Mouse (Mus musculus): ENCODE measurements at regions not wholly inside any gene's neighbourhood (a gene's known extent, or its start where the extent isn't known, plus 50 kb on each side); places are given as distances from the start of the nearest gene placed in this dataset.

GRCm38 (mm10) chr13:64594376-64594775, 96.8 kb upstream of the Fam240b start:
- DNase-seq: no peak

DNA sequence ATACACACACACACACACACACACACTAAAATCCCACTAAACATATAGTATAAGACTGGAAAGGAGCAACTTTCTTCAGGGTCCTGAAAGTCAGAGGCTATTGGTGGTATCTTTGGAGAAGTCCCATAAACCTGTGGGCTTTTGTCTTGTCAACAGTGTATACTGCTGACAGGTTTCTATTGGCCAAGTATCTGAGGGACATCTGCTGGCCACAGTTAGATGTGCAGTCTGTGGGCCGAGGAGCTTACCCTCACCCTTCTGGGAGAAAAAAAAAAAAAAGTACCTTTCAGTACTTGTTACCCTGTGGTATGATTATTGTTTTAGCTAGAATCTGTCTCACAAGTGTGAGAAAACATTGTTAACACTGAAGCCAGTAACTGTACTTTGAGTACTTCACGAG, 76.1 kb upstream of the Fam240b start:
- peak; percentile 12 for DNase-seq

GRCm38 (mm10) chr13:64568876-64569275, 71.3 kb upstream of the Fam240b start:
- DNase-seq: no peak

DNA sequence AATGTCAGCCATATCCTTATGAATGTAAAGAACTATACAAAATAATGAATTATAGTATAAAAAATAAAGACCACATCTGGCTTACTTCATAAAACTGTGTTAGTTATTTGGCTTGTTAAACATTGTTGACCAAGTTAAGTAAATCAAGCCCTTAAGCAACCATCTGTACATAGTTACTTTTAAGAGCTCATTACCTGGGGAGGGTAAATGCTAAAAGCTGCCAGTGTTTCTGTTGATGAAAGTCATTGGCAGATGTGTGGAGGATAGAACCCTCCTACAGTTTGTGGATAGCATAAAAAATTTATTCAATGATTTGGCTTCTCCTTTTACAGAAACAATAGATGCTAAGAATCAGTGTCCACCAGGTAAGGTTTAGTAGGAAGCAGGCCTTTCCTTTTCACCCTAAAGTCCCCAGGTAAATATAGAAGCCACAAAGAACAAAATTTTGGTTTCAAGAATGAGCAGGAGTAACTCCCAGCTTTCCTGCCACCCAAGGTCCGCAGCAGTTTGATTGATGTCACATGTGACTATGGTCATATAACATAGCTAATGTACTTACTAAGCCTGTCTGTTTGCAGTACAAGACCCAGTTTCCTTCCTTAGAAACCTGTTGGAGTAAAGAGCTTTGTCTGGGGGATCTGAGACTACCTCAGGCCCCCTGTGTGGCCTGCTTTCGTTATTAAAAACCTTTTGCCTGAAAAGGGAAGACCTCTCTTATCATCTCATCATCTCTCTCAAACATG, 69.5 kb upstream of the Fam240b start:
- no peak for DNase-seq

DNA sequence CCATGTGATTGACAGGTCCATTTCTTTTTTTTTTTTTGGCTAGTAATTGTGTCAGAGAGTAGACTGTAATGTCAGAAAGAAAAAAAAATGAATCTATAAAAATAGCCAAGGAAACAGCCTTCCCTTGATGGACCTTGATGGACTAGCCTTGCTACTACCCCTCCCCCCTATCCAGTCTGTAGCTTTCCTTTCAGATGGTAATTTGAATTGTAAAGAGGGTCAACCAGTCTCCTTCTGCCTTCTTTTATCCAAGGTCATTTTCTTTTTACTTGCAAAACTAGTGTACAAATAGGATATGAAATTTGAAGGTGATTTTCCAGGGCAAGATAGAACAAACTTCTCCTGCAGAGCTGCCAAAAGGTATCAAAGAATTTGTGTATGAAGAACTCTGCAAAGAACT, 68.2 kb upstream of the Fam240b start:
- DNase-seq: no peak

All from adrenal gland, adult 2 months (tissue).